Mouse (Mus musculus) gastrocnemius, postnatal 14 days (tissue): ENCODE measurements around the gene Cfap36. TPM values are rescaled to one million over a fixed set of nuclear protein-coding genes. Genes with fewer than 3 reads are reported as not detected.

Experiments
- DNase-seq: peaks from one replicate; pipeline ENCODE4 v3.0.0; 2021; ENCODE audit warnings: mixed read lengths
- intact Hi-C: fragments of 180-260 bp; cut with DNase I; formaldehyde crosslinking; loops from one replicate; pipeline ENCODE4 v1.15.1; 2025; ENCODE audit warnings: low total_unique reads
- long read RNA-seq, 2 experiments: library from polyadenylated mRNA; stranded (forward); transcript quantifications; one replicate each; pipeline ENCODE4 v2.0.0; 2021
- total RNA-seq, 2 experiments: library from RNA; stranded (reverse); gene quantifications; 2 replicates each; pipeline ENCODE4 v1.2.3; 2021

Gene Cfap36
- 10 to 100 TPM; 11.7 to 14.5 TPM for total RNA-seq
- long read RNA-seq, experiment 1, transcript Cfap36-201 (10 exons, 1,664 nt): major isoform, 11 of 16 reads
- long read RNA-seq, experiment 1, partial matches to known transcripts: 2 of 16 reads
- long read RNA-seq, experiment 1, other reads (novel, unspliced or antisense): 1 of 16 reads
- long read RNA-seq, experiment 2, transcript Cfap36-201 (10 exons, 1,664 nt): major isoform, 13 of 16 reads
- long read RNA-seq, experiment 2, partial matches to known transcripts: 2 of 16 reads
- long read RNA-seq, experiment 2, other reads (novel, unspliced or antisense): 1 of 16 reads

- DNase-seq: peak; percentile 91
- intact Hi-C loops: no loop called here
Observed at GRCm38 (mm10) chr11:29246883-29247650, at the start of gene Cfap36. Gene Cfap36 (minus strand): TSS chr11:29247409.

- intact Hi-C loops: no loop called here
- DNase-seq: no peak
Observed at GRCm38 (mm10) chr11:29287305-29287704, 40.1 kb upstream of the Cfap36 start.

- no peak for DNase-seq
- intact Hi-C loops: no loop called here
Observed at GRCm38 (mm10) chr11:29286040-29286439, 38.8 kb upstream of the Cfap36 start.

- intact Hi-C loops: no loop called here
- no peak for DNase-seq
Observed at GRCm38 (mm10) chr11:29274758-29275157, 27.5 kb upstream of the Cfap36 start.

GRCm38 (mm10) chr11:29267824-29268223, 20.6 kb upstream of the Cfap36 start:
- intact Hi-C loops: no loop called here
- peak; percentile 9 for DNase-seq

- intact Hi-C loops: no loop called here
- DNase-seq: no peak
Observed at GRCm38 (mm10) chr11:29254643-29255042, 7.4 kb upstream of the Cfap36 start.

- no peak for DNase-seq
- intact Hi-C loops: no loop called here
Observed at GRCm38 (mm10) chr11:29248386-29248785, 1.2 kb upstream of the Cfap36 start.

- no peak for DNase-seq
- intact Hi-C loops: no loop called here
Observed at GRCm38 (mm10) chr11:29247725-29248124, 516 bp upstream of the Cfap36 start.

GRCm38 (mm10) chr11:29245988-29246387, 1.2 kb downstream of the Cfap36 start:
- no peak for DNase-seq
- intact Hi-C loops: no loop called here

- DNase-seq: no peak
- intact Hi-C loops: no loop called here
Observed at GRCm38 (mm10) chr11:29241961-29242360, 5.2 kb downstream of the Cfap36 start.

GRCm38 (mm10) chr11:29239353-29239752, 7.9 kb downstream of the Cfap36 start:
- intact Hi-C loops: no loop called here

GRCm38 (mm10) chr11:29238551-29238950, 8.7 kb downstream of the Cfap36 start:
- intact Hi-C loops: no loop called here
- DNase-seq: no peak

More at GRCm38 (mm10) chr11:29239353-29239752, 7.9 kb downstream of the Cfap36 start:
- DNase-seq: no peak

GRCm38 (mm10) chr11:29238047-29238446, 9.2 kb downstream of the Cfap36 start:
- intact Hi-C loops: no loop called here

GRCm38 (mm10) chr11:29237364-29237763, 9.8 kb downstream of the Cfap36 start:
- intact Hi-C loops: no loop called here
- no peak for DNase-seq

More at GRCm38 (mm10) chr11:29238047-29238446, 9.2 kb downstream of the Cfap36 start:
- no peak for DNase-seq

GRCm38 (mm10) chr11:29233569-29233968, 13.6 kb downstream of the Cfap36 start:
- DNase-seq: no peak
- intact Hi-C loops: no loop called here

GRCm38 (mm10) chr11:29228957-29229356, 18.3 kb downstream of the Cfap36 start:
- intact Hi-C loops: no loop called here
- no peak for DNase-seq

- DNase-seq: no peak
- intact Hi-C loops: no loop called here
Observed at GRCm38 (mm10) chr11:29224754-29225153, 22.5 kb downstream of the Cfap36 start.

- no peak for DNase-seq
- intact Hi-C loops: no loop called here
Observed at GRCm38 (mm10) chr11:29222310-29222709, 24.9 kb downstream of the Cfap36 start.

- intact Hi-C loops: no loop called here
- DNase-seq: no peak
Observed at GRCm38 (mm10) chr11:29219055-29219454, 28.2 kb downstream of the Cfap36 start.

- no peak for DNase-seq
- intact Hi-C loops: no loop called here
Observed at GRCm38 (mm10) chr11:29216196-29216595, 31.0 kb downstream of the Cfap36 start.

GRCm38 (mm10) chr11:29209774-29210173, 37.4 kb downstream of the Cfap36 start:
- DNase-seq: no peak
- intact Hi-C loops: no loop called here
